Mouse (Mus musculus): ENCODE results near the gene Stac3.

- no peak for TF ChIP-seq EP300 (IDR thresholded peaks at IDR 0.05; ENCODE audit: low read depth)
- no peak for TF ChIP-seq CTCF (IDR thresholded peaks at IDR 0.05; ENCODE audit: low read depth)
Observed at GRCm38 (mm10) chr10:127462411-127463096, 38.9 kb upstream of the Stac3 start.

All from liver, embryonic 14.5 days (tissue).